Mouse (Mus musculus): Measurements from ENCODE around the gene Rarb. TPM values are rescaled to one million over a fixed set of nuclear protein-coding genes. Genes with fewer than 3 reads are reported as not detected.

Rarb gene
- 14.4 and 17.6 TPM in 2 replicates for total RNA-seq (2014; rRNA removed; ENCODE audit: low replicate concordance)
- polyA plus RNA-seq (2015; fragmentation: Nextera tagmentation; extraction: Ambion mirVana), result 8.5 and 9.3 TPM in 2 replicates

GRCm38 (mm10) chr14:16818602-16819250 is at the start of gene Rarb:
Gene Rarb, minus strand, starts transcription at chr14:16819156.
- no peaks in the 10 kb centered on the region for H3K27me3 ChIP-seq (ENCODE audit: control insufficient read depth, insufficient read depth, low read length)
- no peaks in the 10 kb centered on the region for H3K36me3 ChIP-seq (replicated peaks; ENCODE audit: control insufficient read depth, insufficient read depth, low read length)
- no peak within 1 kb of the TSS for H3K9ac ChIP-seq (replicated peaks; ENCODE audit: low read depth, low read length)
- DNase-seq (ENCODE audit: low spot score) (no peak), ATAC-seq (ENCODE audit: insufficient read depth, low read depth) (no peak)
- no peak within 1 kb of the TSS for H3K4me3 ChIP-seq (ENCODE audit: low read depth, low read length)
- H3K4me2 ChIP-seq (ENCODE audit: low read depth, low read length), result no peak within 1 kb of the TSS
- H3K9me3 ChIP-seq (replicated peaks; ENCODE audit: control insufficient read depth, low read length), result no peaks in the 10 kb centered on the region
- WGBS, result 86% methylated on average over 4 of the region's 4 CpGs
- H3K4me1 ChIP-seq (ENCODE audit: control insufficient read depth, insufficient read depth), result no peaks in the 10 kb centered on the region
- TF ChIP-seq EP300 (IDR thresholded peaks at IDR 0.05; ENCODE audit: low read depth), result no peak
- TF ChIP-seq CTCF (IDR thresholded peaks at IDR 0.05; ENCODE audit: low read depth), result no peak
- no peak within 1 kb of the TSS for H3K27ac ChIP-seq (ENCODE audit: low read depth)

GRCm38 (mm10) chr14:16842036-16842435 is 23.1 kb upstream of the Rarb start:
- no peak for ATAC-seq (ENCODE audit: insufficient read depth, low read depth)
- no peak for DNase-seq (ENCODE audit: low spot score)
- TF ChIP-seq CTCF (IDR thresholded peaks at IDR 0.05; ENCODE audit: low read depth), result no peak
- TF ChIP-seq EP300 (IDR thresholded peaks at IDR 0.05; ENCODE audit: low read depth), result no peak
- Histone ChIP-seq H3K27me3 (ENCODE audit: control insufficient read depth, insufficient read depth, low read length) (no peaks in the 10 kb centered on the region), H3K27ac (ENCODE audit: low read depth) (no peak overlapping the region), H3K36me3 (replicated peaks; ENCODE audit: control insufficient read depth, insufficient read depth, low read length) (no peaks in the 10 kb centered on the region), H3K4me1 (ENCODE audit: control insufficient read depth, insufficient read depth) (no peaks in the 10 kb centered on the region), H3K4me3 (ENCODE audit: low read depth, low read length) (no peak overlapping the region), H3K9me3 (replicated peaks; ENCODE audit: control insufficient read depth, low read length) (no peaks in the 10 kb centered on the region), H3K4me2 (ENCODE audit: low read depth, low read length) (no peak overlapping the region), H3K9ac (replicated peaks; ENCODE audit: low read depth, low read length) (no peak overlapping the region)
- 83% methylated on average over 3 of the region's 3 CpGs for WGBS

GRCm38 (mm10) chr14:16841597-16841989 is 22.6 kb upstream of the Rarb start:
- Histone ChIP-seq H3K4me3 (ENCODE audit: low read depth, low read length) (no peak overlapping the region), H3K9ac (replicated peaks; ENCODE audit: low read depth, low read length) (no peak overlapping the region), H3K4me2 (ENCODE audit: low read depth, low read length) (no peak overlapping the region), H3K27ac (ENCODE audit: low read depth) (no peak overlapping the region), H3K4me1 (ENCODE audit: control insufficient read depth, insufficient read depth) (no peaks in the 10 kb centered on the region), H3K27me3 (ENCODE audit: control insufficient read depth, insufficient read depth, low read length) (no peaks in the 10 kb centered on the region), H3K9me3 (replicated peaks; ENCODE audit: control insufficient read depth, low read length) (no peaks in the 10 kb centered on the region), H3K36me3 (replicated peaks; ENCODE audit: control insufficient read depth, insufficient read depth, low read length) (no peaks in the 10 kb centered on the region)
- TF ChIP-seq EP300 (IDR thresholded peaks at IDR 0.05; ENCODE audit: low read depth), result no peak
- TF ChIP-seq CTCF (IDR thresholded peaks at IDR 0.05; ENCODE audit: low read depth), result no peak
- 87% methylated on average over 6 of the region's 6 CpGs for WGBS
- DNase-seq (ENCODE audit: low spot score) (no peak), ATAC-seq (ENCODE audit: insufficient read depth, low read depth) (no peak)

- Histone ChIP-seq H3K9ac (replicated peaks; ENCODE audit: low read depth, low read length) (no peak overlapping the region), H3K4me1 (ENCODE audit: control insufficient read depth, insufficient read depth) (no peaks in the 10 kb centered on the region), H3K36me3 (replicated peaks; ENCODE audit: control insufficient read depth, insufficient read depth, low read length) (no peaks in the 10 kb centered on the region), H3K27ac (ENCODE audit: low read depth) (no peak overlapping the region), H3K27me3 (ENCODE audit: control insufficient read depth, insufficient read depth, low read length) (no peaks in the 10 kb centered on the region), H3K9me3 (replicated peaks; ENCODE audit: control insufficient read depth, low read length) (no peaks in the 10 kb centered on the region), H3K4me2 (ENCODE audit: low read depth, low read length) (no peak overlapping the region), H3K4me3 (ENCODE audit: low read depth, low read length) (no peak overlapping the region)
- DNase-seq (ENCODE audit: low spot score) (no peak), ATAC-seq (ENCODE audit: insufficient read depth, low read depth) (no peak)
- WGBS, result 59% methylated on average over 8 of the region's 8 CpGs
- TF ChIP-seq CTCF (IDR thresholded peaks at IDR 0.05; ENCODE audit: low read depth) (no peak), EP300 (IDR thresholded peaks at IDR 0.05; ENCODE audit: low read depth) (no peak)
These were observed 22.1 kb upstream of the Rarb start for GRCm38 (mm10) chr14:16840951-16841596.

- H3K4me2 ChIP-seq (ENCODE audit: low read depth, low read length), result no peak overlapping the region
- H3K36me3 ChIP-seq (replicated peaks; ENCODE audit: control insufficient read depth, insufficient read depth, low read length), result no peaks in the 10 kb centered on the region
- no peaks in the 10 kb centered on the region for H3K27me3 ChIP-seq (ENCODE audit: control insufficient read depth, insufficient read depth, low read length)
- no peak overlapping the region for H3K9ac ChIP-seq (replicated peaks; ENCODE audit: low read depth, low read length)
- no peak overlapping the region for H3K27ac ChIP-seq (ENCODE audit: low read depth)
- no peak for TF ChIP-seq EP300 (IDR thresholded peaks at IDR 0.05; ENCODE audit: low read depth)
- TF ChIP-seq CTCF (IDR thresholded peaks at IDR 0.05; ENCODE audit: low read depth), result no peak
- H3K4me1 ChIP-seq (ENCODE audit: control insufficient read depth, insufficient read depth), result no peaks in the 10 kb centered on the region
- H3K9me3 ChIP-seq (replicated peaks; ENCODE audit: control insufficient read depth, low read length), result no peaks in the 10 kb centered on the region
- H3K4me3 ChIP-seq (ENCODE audit: low read depth, low read length), result no peak overlapping the region
- WGBS, result 96% methylated on average over 2 of the region's 2 CpGs
- no peak for DNase-seq (ENCODE audit: low spot score)
- no peak for ATAC-seq (ENCODE audit: insufficient read depth, low read depth)
These were observed 21.2 kb upstream of the Rarb start for GRCm38 (mm10) chr14:16840135-16840534.

All from heart, postnatal 0 days (tissue).